Mouse (Mus musculus): ENCODE measurements around the gene Pik3r6. TPM values are rescaled to one million over a fixed set of nuclear protein-coding genes. Genes with fewer than 3 reads are reported as not detected.

Pik3r6 gene
- polyA plus RNA-seq, 1 experiment from 2014 or later, result 1.7 TPM

- peaks cover 14% of the 10 kb centered on the region for H3K4me1 ChIP-seq (replicated peaks; ENCODE audit: control insufficient read depth, insufficient read depth, low read length)
- no peaks in the 10 kb centered on the region for H3K9me3 ChIP-seq (ENCODE audit: control insufficient read depth, low read length)
- 0 out of 2 replicates have a peak overlapping the region, but pooled peaks have one; percentile 25 for H3K9ac ChIP-seq
- H3K4me2 ChIP-seq (replicated peaks), result no peak overlapping the region
- peak; percentile 40; the same call in 1 of the 2 replicates for ATAC-seq (ENCODE audit: low FRiP score)
- 21% methylated on average over 9 of the region's 9 CpGs for WGBS
- DNase-seq (ENCODE audit: low spot score), result peak; percentile 71
- H3K27me3 ChIP-seq (ENCODE audit: control insufficient read depth, insufficient read depth, low read length), result no peaks in the 10 kb centered on the region
- no peak overlapping the region for H3K4me3 ChIP-seq (replicated peaks; ENCODE audit: low read length)
- peak overlapping the region; percentile 15 for H3K27ac ChIP-seq
- H3K36me3 ChIP-seq (replicated peaks; ENCODE audit: control insufficient read depth, insufficient read depth), result no peaks in the 10 kb centered on the region
Observed at GRCm38 (mm10) chr11:68579462-68579881, 76.7 kb downstream of the Pik3r6 start.

- no peak for ATAC-seq (ENCODE audit: low FRiP score)
- WGBS, result 46% methylated on average over 6 of the region's 6 CpGs
Observed at GRCm38 (mm10) chr11:68580566-68580965, 77.7 kb downstream of the Pik3r6 start.

GRCm38 (mm10) chr11:68583225-68583624 lies 80.4 kb downstream of the Pik3r6 start:
- Histone ChIP-seq H3K4me2 (replicated peaks) (peak overlapping the region; percentile 24; the same call in 1 of the 2 replicates), H3K9me3 (ENCODE audit: control insufficient read depth, low read length) (no peaks in the 10 kb centered on the region), H3K27ac (peak overlapping the region; percentile 72), H3K27me3 (ENCODE audit: control insufficient read depth, insufficient read depth, low read length) (no peaks in the 10 kb centered on the region), H3K4me1 (replicated peaks; ENCODE audit: control insufficient read depth, insufficient read depth, low read length) (peaks cover 16% of the 10 kb centered on the region), H3K4me3 (replicated peaks; ENCODE audit: low read length) (no peak overlapping the region), H3K9ac (no peak overlapping the region), H3K36me3 (replicated peaks; ENCODE audit: control insufficient read depth, insufficient read depth) (no peaks in the 10 kb centered on the region)
- DNase-seq (ENCODE audit: low spot score), result peak; percentile 77
- WGBS, result 54% methylated on average over 13 of the region's 13 CpGs
- 0 out of 2 replicates have a peak, but pooled peaks have one; percentile 39 for ATAC-seq (ENCODE audit: low FRiP score)

More at GRCm38 (mm10) chr11:68580566-68580965, 77.7 kb downstream of the Pik3r6 start:
- no peak overlapping the region for H3K9ac ChIP-seq
- DNase-seq (ENCODE audit: low spot score), result no peak
- H3K4me1 ChIP-seq (replicated peaks; ENCODE audit: control insufficient read depth, insufficient read depth, low read length), result peaks cover 16% of the 10 kb centered on the region
- no peaks in the 10 kb centered on the region for H3K36me3 ChIP-seq (replicated peaks; ENCODE audit: control insufficient read depth, insufficient read depth)
- H3K9me3 ChIP-seq (ENCODE audit: control insufficient read depth, low read length), result no peaks in the 10 kb centered on the region
- no peak overlapping the region for H3K4me2 ChIP-seq (replicated peaks)
- no peaks in the 10 kb centered on the region for H3K27me3 ChIP-seq (ENCODE audit: control insufficient read depth, insufficient read depth, low read length)
- no peak overlapping the region for H3K4me3 ChIP-seq (replicated peaks; ENCODE audit: low read length)
- 0 out of 2 replicates have a peak overlapping the region, but pooled peaks have one; percentile 15 for H3K27ac ChIP-seq

GRCm38 (mm10) chr11:68583906-68584480 lies 81.2 kb downstream of the Pik3r6 start:
- WGBS, result 58% methylated on average over 8 of the region's 8 CpGs
- Histone ChIP-seq H3K27ac (peak overlapping the region; percentile 72), H3K9me3 (ENCODE audit: control insufficient read depth, low read length) (no peaks in the 10 kb centered on the region), H3K4me2 (replicated peaks) (no peak overlapping the region), H3K27me3 (ENCODE audit: control insufficient read depth, insufficient read depth, low read length) (no peaks in the 10 kb centered on the region), H3K36me3 (replicated peaks; ENCODE audit: control insufficient read depth, insufficient read depth) (no peaks in the 10 kb centered on the region), H3K4me3 (replicated peaks; ENCODE audit: low read length) (no peak overlapping the region), H3K9ac (no peak overlapping the region), H3K4me1 (replicated peaks; ENCODE audit: control insufficient read depth, insufficient read depth, low read length) (peaks cover 16% of the 10 kb centered on the region)
- no peak for ATAC-seq (ENCODE audit: low FRiP score)
- peak; percentile 45 for DNase-seq (ENCODE audit: low spot score)

- H3K4me2 ChIP-seq (replicated peaks), result no peak overlapping the region
- no peak overlapping the region for H3K9ac ChIP-seq
- H3K4me3 ChIP-seq (replicated peaks; ENCODE audit: low read length), result no peak overlapping the region
- no peaks in the 10 kb centered on the region for H3K9me3 ChIP-seq (ENCODE audit: control insufficient read depth, low read length)
- DNase-seq (ENCODE audit: low spot score) (no peak), ATAC-seq (ENCODE audit: low FRiP score) (no peak)
- no peak overlapping the region for H3K27ac ChIP-seq
- H3K4me1 ChIP-seq (replicated peaks; ENCODE audit: control insufficient read depth, insufficient read depth, low read length), result peaks cover 10% of the 10 kb centered on the region; the same call in 1 of the 2 replicates
- H3K36me3 ChIP-seq (replicated peaks; ENCODE audit: control insufficient read depth, insufficient read depth), result no peaks in the 10 kb centered on the region
- WGBS, result 32% methylated on average over 3 of the region's 3 CpGs
- no peaks in the 10 kb centered on the region for H3K27me3 ChIP-seq (ENCODE audit: control insufficient read depth, insufficient read depth, low read length)
Observed at GRCm38 (mm10) chr11:68585890-68586289, 83.1 kb downstream of the Pik3r6 start.

GRCm38 (mm10) chr11:68586721-68587120 lies 83.9 kb downstream of the Pik3r6 start, which contains the start of gene Ccdc42:
Gene Ccdc42, plus strand, starts transcription at chr11:68587021.
- ATAC-seq (ENCODE audit: low FRiP score), result no peak
- Histone ChIP-seq H3K4me2 (replicated peaks) (no peak within 1 kb of the TSS), H3K27ac (no peak within 1 kb of the TSS), H3K9ac (no peak within 1 kb of the TSS), H3K4me3 (replicated peaks; ENCODE audit: low read length) (no peak within 1 kb of the TSS), H3K36me3 (replicated peaks; ENCODE audit: control insufficient read depth, insufficient read depth) (no peaks in the 10 kb centered on the region), H3K27me3 (ENCODE audit: control insufficient read depth, insufficient read depth, low read length) (no peaks in the 10 kb centered on the region), H3K9me3 (ENCODE audit: control insufficient read depth, low read length) (no peaks in the 10 kb centered on the region), H3K4me1 (replicated peaks; ENCODE audit: control insufficient read depth, insufficient read depth, low read length) (peaks cover 10% of the 10 kb centered on the region; the same call in 1 of the 2 replicates)
- no peak for DNase-seq (ENCODE audit: low spot score)
- WGBS, result 61% methylated on average over 5 of the region's 5 CpGs

- Histone ChIP-seq H3K4me3 (replicated peaks; ENCODE audit: low read length) (no peak overlapping the region), H3K27ac (no peak overlapping the region), H3K4me2 (replicated peaks) (no peak overlapping the region), H3K4me1 (replicated peaks; ENCODE audit: control insufficient read depth, insufficient read depth, low read length) (peaks cover 4% of the 10 kb centered on the region; the same call in 1 of the 2 replicates), H3K9ac (no peak overlapping the region), H3K9me3 (ENCODE audit: control insufficient read depth, low read length) (no peaks in the 10 kb centered on the region), H3K36me3 (replicated peaks; ENCODE audit: control insufficient read depth, insufficient read depth) (no peaks in the 10 kb centered on the region), H3K27me3 (ENCODE audit: control insufficient read depth, insufficient read depth, low read length) (no peaks in the 10 kb centered on the region)
- no peak for ATAC-seq (ENCODE audit: low FRiP score)
- 70% methylated on average over 8 of the region's 8 CpGs for WGBS
- DNase-seq (ENCODE audit: low spot score), result peak; percentile 73
Observed at GRCm38 (mm10) chr11:68589055-68589809, 86.4 kb downstream of the Pik3r6 start.

GRCm38 (mm10) chr11:68591708-68592107 lies 88.9 kb downstream of the Pik3r6 start:
- 17% methylated on average over 5 of the region's 5 CpGs for WGBS
- H3K4me1 ChIP-seq (replicated peaks; ENCODE audit: control insufficient read depth, insufficient read depth, low read length), result no peaks in the 10 kb centered on the region
- no peaks in the 10 kb centered on the region for H3K36me3 ChIP-seq (replicated peaks; ENCODE audit: control insufficient read depth, insufficient read depth)
- H3K9me3 ChIP-seq (ENCODE audit: control insufficient read depth, low read length), result no peaks in the 10 kb centered on the region
- H3K9ac ChIP-seq, result no peak overlapping the region
- H3K27me3 ChIP-seq (ENCODE audit: control insufficient read depth, insufficient read depth, low read length), result no peaks in the 10 kb centered on the region
- H3K4me3 ChIP-seq (replicated peaks; ENCODE audit: low read length), result no peak overlapping the region
- DNase-seq (ENCODE audit: low spot score) (no peak), ATAC-seq (ENCODE audit: low FRiP score) (no peak)
- H3K27ac ChIP-seq, result no peak overlapping the region
- H3K4me2 ChIP-seq (replicated peaks), result no peak overlapping the region

GRCm38 (mm10) chr11:68593247-68593646 lies 90.4 kb downstream of the Pik3r6 start:
- ATAC-seq (ENCODE audit: low FRiP score) (no peak), DNase-seq (ENCODE audit: low spot score) (no peak)
- no peak overlapping the region for H3K27ac ChIP-seq
- no peak overlapping the region for H3K9ac ChIP-seq
- no peak overlapping the region for H3K4me3 ChIP-seq (replicated peaks; ENCODE audit: low read length)
- H3K4me2 ChIP-seq (replicated peaks), result no peak overlapping the region
- H3K27me3 ChIP-seq (ENCODE audit: control insufficient read depth, insufficient read depth, low read length), result no peaks in the 10 kb centered on the region
- no peaks in the 10 kb centered on the region for H3K36me3 ChIP-seq (replicated peaks; ENCODE audit: control insufficient read depth, insufficient read depth)
- no peaks in the 10 kb centered on the region for H3K9me3 ChIP-seq (ENCODE audit: control insufficient read depth, low read length)
- H3K4me1 ChIP-seq (replicated peaks; ENCODE audit: control insufficient read depth, insufficient read depth, low read length), result no peaks in the 10 kb centered on the region
- WGBS, result 52% methylated on average over 3 of the region's 3 CpGs
